Mouse (Mus musculus): ENCODE data around the gene Cd180.

Cd180 gene

DNA sequence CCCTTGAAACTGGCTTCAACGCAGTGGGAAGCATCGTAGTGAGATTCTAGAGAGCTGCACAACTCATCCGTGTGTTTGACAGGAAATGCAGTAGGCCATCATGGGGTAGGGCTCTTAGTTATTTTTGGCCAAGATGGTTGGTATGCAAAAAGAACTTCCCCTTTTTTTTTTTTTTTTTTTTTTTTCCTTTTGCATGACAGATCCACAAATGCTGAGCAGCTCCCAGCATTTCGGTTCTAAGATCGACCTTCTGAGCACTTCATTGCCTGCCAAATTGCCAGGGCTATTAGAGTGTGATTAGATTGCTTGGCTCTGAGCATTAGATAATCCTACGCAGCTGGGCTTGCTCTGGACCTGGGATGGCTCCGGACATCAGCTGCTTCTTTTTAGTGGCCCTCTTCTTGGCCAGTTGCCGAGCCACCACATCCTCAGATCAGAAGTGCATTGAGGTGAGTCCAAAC lies at the start of gene Cd180:
Gene Cd180, plus strand, starts transcription at position 218 of the 461 bp plus-strand sequence.
- TF ChIP-seq GATA4 (IDR thresholded peaks at IDR 0.05; ENCODE audit: insufficient replicate concordance, low read length): peak; percentile 11; the same call in 1 of the 2 replicates

DNA sequence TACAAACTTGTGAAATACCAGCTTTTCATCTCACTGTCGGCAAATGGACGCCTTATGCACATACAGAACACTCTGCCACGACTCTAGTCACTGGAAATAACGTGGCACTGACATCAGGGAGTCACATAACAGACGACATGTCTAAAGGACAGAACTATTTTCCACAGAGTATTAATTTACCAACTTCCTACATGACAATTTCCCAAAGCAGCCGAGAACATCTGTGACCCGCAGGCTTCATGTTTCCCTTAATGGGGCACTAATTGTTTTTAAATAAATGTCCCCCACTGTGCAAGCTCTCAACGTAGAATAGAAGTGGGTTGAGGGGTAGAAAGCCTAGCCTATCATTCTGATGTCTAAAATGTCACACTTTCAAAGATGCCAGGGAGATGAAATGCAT lies 49.0 kb upstream of the Cd180 start:
- TF ChIP-seq GATA4 (IDR thresholded peaks at IDR 0.05; ENCODE audit: insufficient replicate concordance, low read length): no peak

DNA sequence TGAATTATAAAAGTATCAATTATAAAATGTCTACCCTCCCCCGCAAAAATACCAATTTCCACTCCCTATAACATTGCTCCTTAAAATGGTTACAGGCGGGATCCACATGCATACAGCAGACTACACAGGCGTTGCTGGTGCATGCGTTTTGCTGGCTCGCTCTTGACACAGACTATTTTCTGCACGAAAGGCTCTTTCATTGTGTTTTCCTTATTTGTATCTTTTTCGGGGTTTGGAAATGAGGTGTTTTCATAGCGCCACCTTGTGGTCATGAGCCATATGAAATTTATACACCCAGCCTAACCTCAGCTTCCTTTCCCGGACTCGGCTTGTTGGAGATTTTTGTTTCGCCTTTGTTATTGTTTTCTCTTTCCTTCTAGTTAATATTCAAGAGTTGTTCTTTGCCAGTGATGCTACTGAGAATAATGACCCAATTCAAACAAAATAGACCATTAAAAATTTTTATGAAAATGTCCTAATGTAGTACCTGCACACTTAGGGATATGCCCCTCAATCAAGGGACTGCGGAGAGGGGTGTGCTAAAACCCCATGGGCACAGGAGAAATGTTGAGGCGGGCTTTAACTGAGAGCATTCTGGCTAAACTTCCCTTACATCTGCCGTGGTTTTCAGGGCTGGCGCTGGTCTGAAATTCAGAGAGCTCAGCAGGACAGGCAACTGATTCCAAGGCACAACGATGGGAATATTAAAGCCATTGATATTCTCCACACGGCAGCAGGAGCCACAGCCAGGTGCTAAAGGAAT lies 48.4 kb upstream of the Cd180 start:
- no peak for TF ChIP-seq GATA4 (IDR thresholded peaks at IDR 0.05; ENCODE audit: insufficient replicate concordance, low read length)

DNA sequence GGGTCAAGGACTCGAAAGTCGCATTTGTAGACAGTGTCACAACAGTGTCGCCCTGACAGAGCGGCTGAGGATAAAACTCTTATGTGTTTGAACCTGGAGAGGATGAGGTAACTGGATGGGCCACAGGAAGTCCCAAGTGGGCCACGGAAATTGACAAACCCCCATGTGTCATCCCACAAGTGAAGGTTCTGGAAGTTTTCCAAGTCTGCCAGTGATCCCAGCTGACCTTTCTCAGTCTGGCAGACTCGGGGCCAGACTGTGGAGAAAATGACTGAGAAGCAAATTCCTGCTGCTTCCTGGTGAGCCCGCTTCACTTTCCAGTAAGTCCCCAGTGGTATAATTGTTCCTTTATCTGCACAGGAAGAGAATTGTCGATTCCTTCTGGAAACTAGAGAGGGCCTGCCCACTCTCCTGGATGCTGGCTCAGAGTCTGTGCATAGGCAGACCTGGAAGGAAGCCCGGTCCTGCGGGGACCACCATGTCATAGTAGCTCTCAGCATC lies 47.0 kb upstream of the Cd180 start:
- TF ChIP-seq GATA4 (IDR thresholded peaks at IDR 0.05; ENCODE audit: insufficient replicate concordance, low read length): peak; percentile 67; the same call in 1 of the 2 replicates

DNA sequence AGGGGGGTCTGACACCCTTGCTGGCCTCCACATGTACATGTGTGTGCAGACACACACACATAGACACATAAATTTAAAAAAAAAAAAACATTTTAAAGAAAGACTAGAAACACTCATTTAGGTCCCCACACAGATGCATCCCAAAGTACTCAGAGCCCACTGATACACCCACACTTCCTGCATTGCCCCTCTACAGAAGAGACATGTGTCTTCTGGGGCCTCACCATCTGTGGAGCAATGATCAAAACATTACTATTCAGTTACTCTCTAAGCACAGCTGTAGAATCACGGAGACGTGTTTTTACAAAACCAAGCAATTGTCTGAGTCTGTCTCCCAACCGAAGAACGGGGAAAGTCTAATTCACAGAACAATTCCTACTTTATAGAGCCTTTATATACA lies 45.8 kb upstream of the Cd180 start:
- no peak for TF ChIP-seq GATA4 (IDR thresholded peaks at IDR 0.05; ENCODE audit: insufficient replicate concordance, low read length)

DNA sequence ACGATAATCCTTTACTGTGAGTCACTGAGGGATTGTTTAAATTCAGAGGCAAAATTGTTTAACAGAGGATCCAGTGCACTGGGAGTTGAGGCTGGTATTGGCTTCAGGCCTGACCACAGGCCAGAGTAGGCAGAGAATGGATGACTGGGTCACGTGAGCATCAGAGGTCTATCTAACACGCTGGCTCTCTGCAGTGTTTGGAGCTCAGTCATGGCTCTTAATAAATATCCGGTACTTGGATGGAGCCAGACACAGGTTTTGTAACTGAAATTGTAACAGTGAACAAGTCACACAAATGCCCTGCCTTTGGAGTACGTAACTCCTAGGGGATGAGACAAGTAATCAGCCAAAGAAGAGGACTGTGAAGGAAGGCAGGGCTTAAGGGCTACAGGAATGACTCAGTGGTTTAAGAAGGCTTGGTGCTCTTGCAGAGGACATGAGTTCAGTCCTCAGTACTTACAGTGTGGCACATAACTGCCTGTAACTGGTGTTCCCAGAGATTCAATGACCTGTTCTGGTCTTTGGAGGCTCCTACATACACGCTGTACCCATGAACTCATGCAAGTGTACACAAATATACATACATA lies 41.0 kb upstream of the Cd180 start:
- no peak for TF ChIP-seq GATA4 (IDR thresholded peaks at IDR 0.05; ENCODE audit: insufficient replicate concordance, low read length)

DNA sequence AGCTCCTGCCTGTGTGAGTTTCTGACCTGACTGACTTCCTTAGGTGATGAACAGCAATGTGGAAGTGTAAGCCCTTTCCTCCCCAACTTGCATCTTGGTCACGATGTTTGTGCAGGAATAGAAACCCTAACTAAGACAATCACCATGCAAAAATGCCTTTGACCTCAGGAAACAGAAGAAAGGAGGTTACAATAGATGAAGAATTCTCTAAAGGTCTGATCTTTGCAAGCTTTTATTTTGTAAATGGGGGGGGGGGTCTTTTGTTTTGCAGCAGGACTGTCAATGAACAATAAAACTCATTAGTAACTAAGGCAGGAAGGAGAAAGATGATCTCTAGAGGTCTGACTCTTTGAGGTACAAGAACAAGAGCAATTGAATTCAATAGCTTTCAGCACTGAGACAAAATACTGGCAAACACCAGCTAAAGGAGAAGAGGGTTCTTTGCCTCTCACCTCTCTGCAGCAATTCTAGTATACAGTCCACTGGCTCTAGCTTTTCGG lies 38.2 kb upstream of the Cd180 start:
- no peak for TF ChIP-seq GATA4 (IDR thresholded peaks at IDR 0.05; ENCODE audit: insufficient replicate concordance, low read length)

DNA sequence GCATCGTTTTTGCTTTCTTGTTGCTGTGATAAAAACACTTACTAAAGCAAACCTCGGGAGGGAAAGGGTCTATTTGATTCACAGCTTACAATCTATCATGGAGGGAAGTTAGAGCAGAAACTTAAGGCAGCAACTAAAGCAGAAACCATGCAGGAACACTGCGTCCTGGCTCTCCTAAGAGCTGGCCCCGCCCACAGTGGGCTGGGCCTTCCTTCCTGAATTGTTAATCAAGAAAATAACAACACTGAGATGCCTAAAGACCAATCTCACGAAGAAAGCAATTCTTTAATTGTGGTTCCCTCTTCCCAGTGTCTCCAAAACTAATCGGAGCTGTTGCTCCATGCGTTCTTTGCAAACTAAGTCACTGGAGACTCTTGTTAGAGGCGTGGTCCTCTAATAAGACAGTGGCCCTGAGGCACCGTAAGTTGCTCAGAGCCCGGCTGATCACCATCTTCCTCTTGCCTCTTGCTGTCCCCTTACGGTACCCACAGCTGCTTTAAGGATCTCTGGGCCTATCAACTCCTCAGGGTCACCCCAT lies 37.1 kb upstream of the Cd180 start:
- TF ChIP-seq GATA4 (IDR thresholded peaks at IDR 0.05; ENCODE audit: insufficient replicate concordance, low read length): no peak; the same call in 1 of the 2 replicates

DNA sequence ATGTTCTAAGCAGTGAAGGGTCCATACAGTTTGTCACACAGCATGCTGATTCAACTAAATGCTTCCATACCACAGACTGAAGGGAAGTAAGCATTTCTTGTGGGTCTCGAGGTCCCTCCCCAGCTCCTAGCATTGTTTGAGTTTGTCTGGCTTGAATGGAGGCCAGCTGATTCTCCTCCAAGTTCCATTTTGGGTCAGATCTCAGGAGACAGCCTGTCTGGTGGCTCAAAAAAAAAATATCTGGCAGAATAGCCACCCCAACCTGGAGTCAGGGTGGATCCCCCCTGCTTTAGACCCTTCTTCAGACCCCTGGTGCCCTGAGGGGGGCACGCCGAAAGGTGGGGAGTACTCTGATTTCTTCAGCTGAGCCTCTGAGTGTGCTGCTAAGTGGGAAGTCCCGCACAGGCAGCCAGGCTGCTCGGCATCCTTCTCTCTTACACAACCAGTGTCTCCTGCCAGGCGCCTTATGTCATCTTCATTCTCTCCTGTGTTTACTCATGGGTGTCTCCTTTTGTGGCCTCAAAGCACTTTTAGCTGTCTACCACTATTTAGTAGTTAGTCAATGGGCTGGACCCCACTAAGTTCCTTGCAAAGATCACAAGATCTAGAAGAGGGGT lies 35.0 kb upstream of the Cd180 start:
- no peak; the same call in 1 of the 2 replicates for TF ChIP-seq GATA4 (IDR thresholded peaks at IDR 0.05; ENCODE audit: insufficient replicate concordance, low read length)

DNA sequence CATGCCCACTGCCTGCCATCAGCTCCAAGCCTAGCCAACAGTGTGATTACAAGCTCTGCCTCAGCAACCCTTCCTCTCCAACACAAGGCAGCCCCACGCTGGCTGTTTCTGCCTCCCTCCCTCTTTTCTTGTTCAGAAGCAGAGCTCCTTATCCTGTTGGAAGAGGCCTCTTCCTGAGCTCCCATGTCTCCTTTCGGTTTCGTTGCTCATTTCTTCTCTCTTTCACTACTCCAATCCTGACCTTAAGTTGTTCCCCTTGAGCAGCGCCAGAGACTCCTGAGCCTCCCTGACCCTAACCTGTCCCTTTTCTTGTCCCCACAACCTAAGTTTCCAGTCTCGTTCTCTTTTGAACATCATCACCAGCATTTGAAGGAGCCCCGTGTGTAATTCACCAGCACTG lies 29.3 kb upstream of the Cd180 start:
- peak; percentile 39; the same call in 1 of the 2 replicates for TF ChIP-seq GATA4 (IDR thresholded peaks at IDR 0.05; ENCODE audit: insufficient replicate concordance, low read length)

DNA sequence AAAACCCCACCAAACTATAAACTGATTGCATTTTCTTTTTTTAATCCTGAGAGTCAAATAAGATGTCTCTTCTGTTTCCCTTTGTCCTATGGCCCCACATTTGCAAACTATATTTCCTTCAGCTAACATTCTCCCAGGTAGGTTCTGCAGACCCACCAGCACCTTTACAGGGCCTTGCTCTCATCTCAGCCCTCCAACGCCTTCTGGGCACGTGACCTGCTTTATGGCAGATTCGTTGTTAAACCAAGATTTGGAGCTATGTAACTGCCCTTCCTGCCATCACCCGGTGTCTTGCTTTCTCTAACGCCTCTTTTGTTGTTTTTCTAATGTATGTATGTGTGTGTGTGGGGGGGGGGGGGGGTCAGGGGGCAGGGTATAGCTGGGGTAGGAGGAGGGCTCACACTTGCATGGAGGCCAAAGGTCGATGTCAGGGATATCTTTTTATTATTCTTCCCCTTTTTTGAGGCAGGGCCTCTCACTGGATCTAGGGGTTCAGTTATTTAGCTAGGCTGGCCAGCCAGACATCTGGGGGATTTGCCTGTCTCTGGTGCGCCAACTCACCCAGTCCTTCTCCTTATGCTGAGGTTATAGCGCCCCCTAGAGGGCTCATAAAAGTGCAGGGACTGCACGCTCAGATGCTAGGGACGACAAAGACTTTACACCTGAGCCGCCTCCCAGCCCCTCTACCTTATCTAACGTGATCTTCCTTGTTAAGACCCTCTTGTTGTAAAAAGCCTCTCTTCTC lies 28.3 kb upstream of the Cd180 start:
- TF ChIP-seq GATA4 (IDR thresholded peaks at IDR 0.05; ENCODE audit: insufficient replicate concordance, low read length): no peak

DNA sequence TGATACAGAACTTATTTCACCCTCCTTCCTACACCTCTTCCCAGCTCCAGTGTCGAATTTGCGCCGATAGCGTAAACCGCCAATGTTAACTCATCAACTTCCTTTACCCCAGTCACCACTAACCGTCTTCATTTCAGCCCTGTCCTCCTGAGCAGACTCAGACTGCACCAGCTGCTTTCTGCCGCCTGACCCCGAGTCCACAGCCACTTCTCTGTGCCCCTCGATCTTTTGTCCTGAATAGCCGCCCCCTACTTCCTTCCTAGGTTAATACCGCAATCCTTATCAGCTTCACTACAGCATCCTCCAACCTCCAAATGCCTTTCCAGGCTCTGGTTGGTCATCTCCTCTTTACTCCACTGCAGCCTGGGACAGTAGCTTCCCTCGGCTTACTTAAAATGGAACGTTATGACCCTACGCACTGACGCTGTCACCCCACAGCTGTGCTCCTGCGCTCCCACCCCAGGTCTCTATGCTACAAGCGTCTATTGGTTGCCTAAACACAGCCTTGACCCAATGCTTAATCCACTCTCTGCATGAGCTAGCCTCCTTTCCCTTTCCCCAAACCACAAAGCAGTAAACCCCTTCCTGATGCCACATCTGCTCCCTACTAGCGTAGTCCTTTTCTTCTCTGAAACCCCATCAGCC lies 27.6 kb upstream of the Cd180 start:
- no peak for TF ChIP-seq GATA4 (IDR thresholded peaks at IDR 0.05; ENCODE audit: insufficient replicate concordance, low read length)

DNA sequence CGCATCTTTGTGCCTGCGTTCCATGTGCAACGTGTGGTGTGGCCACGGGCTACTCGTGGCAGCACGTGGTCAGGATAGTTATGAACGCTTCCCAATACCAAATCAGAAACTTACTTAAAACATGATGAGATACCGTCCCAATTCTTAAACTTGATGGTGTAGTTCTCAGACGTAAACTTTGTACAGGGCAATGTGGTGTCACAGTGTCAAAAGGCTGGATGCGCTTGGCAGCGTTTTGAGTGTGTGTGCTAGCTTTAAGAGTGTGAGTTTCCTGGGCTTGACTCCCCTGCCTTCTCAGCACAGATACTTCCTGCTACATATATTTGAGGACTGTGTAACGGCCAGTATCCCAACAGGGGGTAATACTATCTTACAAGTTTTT lies 27.1 kb upstream of the Cd180 start:
- TF ChIP-seq GATA4 (IDR thresholded peaks at IDR 0.05; ENCODE audit: insufficient replicate concordance, low read length): no peak

DNA sequence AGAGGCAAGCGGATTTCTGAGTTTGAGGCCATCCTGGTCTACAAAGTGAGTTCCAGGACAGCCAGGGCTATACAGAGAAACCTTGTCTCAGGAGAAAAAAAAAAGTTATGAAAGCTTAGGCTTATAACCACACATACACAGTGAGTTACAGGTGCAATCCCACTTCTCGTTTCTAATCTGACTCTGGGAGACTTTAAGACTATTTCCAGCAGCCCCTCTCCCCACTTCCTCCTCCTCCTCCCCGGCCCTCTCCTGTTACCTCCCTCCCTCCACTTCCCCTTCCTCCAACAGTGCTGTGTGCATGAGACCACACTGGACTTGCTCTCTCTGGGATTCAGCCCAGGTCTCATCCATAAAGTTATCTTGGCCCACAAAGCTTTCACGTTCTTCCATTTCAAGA lies 26.6 kb upstream of the Cd180 start:
- TF ChIP-seq GATA4 (IDR thresholded peaks at IDR 0.05; ENCODE audit: insufficient replicate concordance, low read length): no peak

All from liver, adult (tissue).